28 mouse cellular contexts compared by ENCODE assay signal in genomic region chr9:116649955-116650354, GRCm38 (mm10).
A peak's percentile ranks its signal among the peaks of the same experiment; 100 is the strongest.
DNase-seq lines count a peak whose midpoint lies in the region; ATAC-seq and TF ChIP-seq lines count a peak whose summit lies in the region.
"Had no signal": no experiment of that assay in that cellular context is flagged by ENCODE, and none has a peak within 500 bp of the region (broad histone marks: within the 10 kb centered on the region; RNA-seq: fewer than 3 reads in every experiment).

No protein-coding gene starts in this region.

- no peaks in the 10 kb centered on the region for H3K4me1 ChIP-seq in kidney, postnatal 0 days (replicated peaks; ENCODE audit: insufficient read depth, low read length)
- peaks cover 6% of the 10 kb centered on the region; the same call in 1 of the 2 replicates for H3K4me1 ChIP-seq in kidney, embryonic 15.5 days
- H3K4me1 ChIP-seq in lung, embryonic 16.5 days (replicated peaks; ENCODE audit: control insufficient read depth, insufficient read depth, low read length) = peaks cover 6% of the 10 kb centered on the region; the same call in 1 of the 2 replicates
- H3K4me1 ChIP-seq: embryonic facial prominence, embryonic 12.5 days; embryonic facial prominence, embryonic 15.5 days; heart, embryonic 15.5 days had no signal

- no peaks in the 10 kb centered on the region for H3K27me3 ChIP-seq in kidney, postnatal 0 days (ENCODE audit: insufficient read depth, low read length)
- no peaks in the 10 kb centered on the region for H3K27me3 ChIP-seq in kidney, embryonic 15.5 days
- H3K27me3 ChIP-seq in lung, embryonic 16.5 days (ENCODE audit: control insufficient read depth, insufficient read depth, low read depth, low read length) = no peaks in the 10 kb centered on the region
- H3K27me3 ChIP-seq: embryonic facial prominence, embryonic 12.5 days; embryonic facial prominence, embryonic 15.5 days; heart, embryonic 15.5 days; hindbrain, embryonic 13.5 days had no signal

- peak; percentile 14 for DNase-seq in embryo, embryonic 10.5 days (ENCODE audit: low spot score)
- no peak for DNase-seq in embryo, embryonic 9.5 days (ENCODE audit: extremely low spot score)
- DNase-seq in kidney, postnatal 0 days (ENCODE audit: low spot score) = peak; percentile 39
- DNase-seq in lung, postnatal 14 days = no peak
- peak; percentile 56 for DNase-seq in hindlimb bud, embryonic 11.5 days (ENCODE audit: extremely low spot score, low read depth, low spot score)
- DNase-seq: adrenal gland, adult 8-10 months; adrenal gland, postnatal 25 days; cerebellum, adult 11-12 months; cerebellum, adult 8-10 months; cerebellum, postnatal 10 days; cerebellum, postnatal 36 days; forebrain, postnatal 0 days; gastrocnemius, adult 2 months; gastrocnemius, postnatal 14 days; heart, adult 18-20 months; heart, postnatal 10 days; heart, postnatal 36 days had no signal

- TF ChIP-seq CTCF in kidney, postnatal 0 days (IDR thresholded peaks at IDR 0.05; ENCODE audit: low read depth) = no peak

- H3K4me2 ChIP-seq in kidney, postnatal 0 days (ENCODE audit: low read length) = no peak overlapping the region
- H3K4me2 ChIP-seq in kidney, embryonic 15.5 days = no peak overlapping the region
- H3K4me2 ChIP-seq in lung, embryonic 16.5 days (ENCODE audit: low read depth, low read length) = no peak overlapping the region
- H3K4me2 ChIP-seq: embryonic facial prominence, embryonic 12.5 days; embryonic facial prominence, embryonic 15.5 days; heart, embryonic 11.5 days; heart, embryonic 15.5 days; hindbrain, embryonic 13.5 days had no signal

- no peak overlapping the region for H3K9ac ChIP-seq in kidney, postnatal 0 days (ENCODE audit: low read depth, low read length)
- no peak overlapping the region for H3K9ac ChIP-seq in kidney, embryonic 15.5 days
- no peak overlapping the region for H3K9ac ChIP-seq in lung, embryonic 16.5 days (ENCODE audit: low read length)
- H3K9ac ChIP-seq: embryonic facial prominence, embryonic 12.5 days; embryonic facial prominence, embryonic 15.5 days; forebrain, postnatal 0 days; heart, embryonic 15.5 days; hindbrain, embryonic 13.5 days had no signal

- no peak overlapping the region for H3K4me3 ChIP-seq in kidney, postnatal 0 days (replicated peaks; ENCODE audit: low read depth, low read length)
- no peak overlapping the region for H3K4me3 ChIP-seq in kidney, embryonic 15.5 days (replicated peaks)
- H3K4me3 ChIP-seq in lung, embryonic 16.5 days (ENCODE audit: low read length) = no peak overlapping the region
- H3K4me3 ChIP-seq: embryonic facial prominence, embryonic 12.5 days; embryonic facial prominence, embryonic 15.5 days; gastrocnemius, adult 2 months; heart, embryonic 15.5 days; hindbrain, embryonic 10.5 days; hindbrain, embryonic 13.5 days had no signal

- ATAC-seq in kidney, postnatal 0 days (replicated peaks; ENCODE audit: low FRiP score, low read depth) = no peak
- no peak for ATAC-seq in kidney, embryonic 15.5 days (replicated peaks; ENCODE audit: low FRiP score)
- ATAC-seq in lung, embryonic 16.5 days (ENCODE audit: low read depth) = peak; percentile 23; the same call in 1 of the 2 replicates
- ATAC-seq: activated CD4-positive, CD25-positive, alpha-beta regulatory T cell, adult 4 months; forebrain, embryonic 14.5 days; forebrain, postnatal 0 days; hindbrain, embryonic 16.5 days had no signal

- no peak overlapping the region for H3K27ac ChIP-seq in kidney, postnatal 0 days
- H3K27ac ChIP-seq in kidney, embryonic 15.5 days = no peak overlapping the region
- H3K27ac ChIP-seq in lung, embryonic 16.5 days (ENCODE audit: low read length) = peak overlapping the region; percentile 47
- H3K27ac ChIP-seq: embryonic facial prominence, embryonic 12.5 days; embryonic facial prominence, embryonic 15.5 days; gastrocnemius, adult 2 months; heart, embryonic 15.5 days; hindbrain, embryonic 10.5 days; hindbrain, embryonic 13.5 days had no signal

- H3K36me3 ChIP-seq in kidney, postnatal 0 days (ENCODE audit: insufficient read depth, low read length) = no peaks in the 10 kb centered on the region
- no peaks in the 10 kb centered on the region for H3K36me3 ChIP-seq in kidney, embryonic 15.5 days
- no peaks in the 10 kb centered on the region for H3K36me3 ChIP-seq in lung, embryonic 16.5 days (ENCODE audit: control insufficient read depth, insufficient read depth, low read length)
- H3K36me3 ChIP-seq: embryonic facial prominence, embryonic 12.5 days; embryonic facial prominence, embryonic 15.5 days; heart, embryonic 15.5 days; hindbrain, embryonic 10.5 days; hindbrain, embryonic 13.5 days had no signal

- H3K9me3 ChIP-seq in kidney, postnatal 0 days (replicated peaks; ENCODE audit: low read length) = no peaks in the 10 kb centered on the region
- no peaks in the 10 kb centered on the region for H3K9me3 ChIP-seq in kidney, embryonic 15.5 days (replicated peaks)
- H3K9me3 ChIP-seq in lung, embryonic 16.5 days (ENCODE audit: control insufficient read depth, low read length) = no peaks in the 10 kb centered on the region
- H3K9me3 ChIP-seq: embryonic facial prominence, embryonic 12.5 days; embryonic facial prominence, embryonic 15.5 days; heart, embryonic 15.5 days; hindbrain, embryonic 10.5 days; hindbrain, embryonic 13.5 days had no signal

- WGBS in kidney, postnatal 0 days = 58% methylated on average over 4 of the region's 4 CpGs
- WGBS in kidney, embryonic 15.5 days = 70% methylated on average over 4 of the region's 4 CpGs
- WGBS in lung, embryonic 16.5 days = 30% methylated on average over 4 of the region's 4 CpGs

Comparison
In these comparisons a context has a peak if more than half of its experiments do, and no peak if none do; other contexts are left out.
1. DNase-seq: peak in embryo, embryonic 10.5 days (single experiment), kidney, postnatal 0 days (single experiment) and hindlimb bud, embryonic 11.5 days (single experiment); none in embryo, embryonic 9.5 days (single experiment) and lung, postnatal 14 days (single experiment).